Mouse (Mus musculus): ENCODE measurements around the gene Bgn.

Gene Bgn

DNA sequence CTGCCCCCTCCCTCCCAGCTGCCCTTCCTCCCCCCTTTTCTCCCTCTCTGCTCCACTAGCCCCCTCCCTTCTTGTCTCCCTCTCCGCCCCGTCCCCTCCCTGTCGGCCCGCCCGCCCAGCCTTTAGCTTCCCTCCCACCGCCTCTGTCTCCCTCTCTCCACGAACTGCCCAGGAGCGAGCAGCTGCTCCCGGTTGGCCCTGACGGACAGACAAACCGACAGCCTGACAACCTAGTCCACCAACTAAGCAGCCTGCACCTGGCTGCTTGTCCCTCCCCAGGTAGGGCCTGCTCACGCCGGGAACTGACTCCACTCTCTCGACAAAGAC is at the start of gene Bgn:
Bgn (plus strand) TSS at position 119 of the 327 bp plus-strand sequence.
- no peak for DNase-seq (ENCODE audit: low read depth)

DNA sequence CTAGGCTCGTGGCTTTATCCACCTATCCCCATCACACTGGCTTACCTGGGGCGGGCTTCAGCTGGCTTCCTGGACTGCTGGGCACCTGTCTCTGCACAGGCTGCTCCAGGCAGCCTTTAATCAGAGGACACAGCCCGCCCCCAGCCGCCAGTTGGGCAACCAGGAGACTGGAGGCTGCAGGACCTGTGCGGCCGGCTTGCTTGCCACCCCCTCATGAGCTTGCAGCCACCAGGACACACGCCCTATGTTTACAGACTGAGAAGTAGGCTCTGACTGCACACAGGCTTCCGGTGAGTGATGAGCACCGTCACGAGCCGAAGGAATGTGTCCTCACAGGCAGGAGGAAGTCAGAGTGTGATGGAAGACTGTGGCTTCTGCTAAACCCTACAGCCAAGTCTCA is 48.1 kb upstream of the Bgn start, which contains the start of gene Trex2:
Trex2 (minus strand) TSS at position 93 of the 400 bp plus-strand sequence.
- DNase-seq (ENCODE audit: low read depth): no peak

DNA sequence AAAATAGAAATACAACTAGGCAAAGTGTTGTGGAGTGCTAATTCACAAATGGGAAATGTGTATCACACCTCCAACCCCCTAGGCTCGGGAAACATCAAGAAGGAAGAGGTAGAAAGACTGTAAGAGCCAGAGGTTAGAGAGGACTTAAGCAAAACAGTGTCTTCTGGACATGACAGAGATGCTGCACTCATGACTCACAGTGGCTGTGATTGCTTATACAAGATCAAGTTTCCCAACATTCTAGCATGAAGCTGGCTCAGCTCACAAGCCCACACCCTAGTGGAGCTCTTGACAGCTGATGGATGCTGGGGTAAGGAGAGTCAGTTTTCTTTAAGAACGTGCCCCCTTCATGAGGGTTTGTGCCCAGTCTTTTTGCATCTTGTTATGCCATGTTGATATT is 42.0 kb upstream of the Bgn start:
- DNase-seq (ENCODE audit: low read depth): no peak

DNA sequence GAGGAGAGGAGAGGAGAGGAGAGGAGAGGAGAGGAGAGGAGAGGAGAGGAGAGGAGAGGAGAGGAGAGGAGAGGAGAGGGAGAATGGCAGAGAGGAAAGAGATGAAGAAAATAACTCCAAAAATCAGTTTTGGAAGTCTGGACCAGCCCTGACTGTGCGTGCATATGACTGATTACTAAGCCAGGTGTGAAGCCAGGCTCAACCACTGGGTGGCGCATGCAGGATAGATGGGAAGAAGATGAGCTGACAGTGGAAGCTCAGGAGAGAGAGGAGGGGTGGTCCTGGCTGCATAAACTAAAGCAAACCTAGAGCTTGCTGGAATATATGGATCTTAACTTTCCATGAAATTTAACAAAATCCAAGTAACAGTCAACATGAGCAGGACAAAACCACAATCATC is 31.5 kb upstream of the Bgn start:
- no peak for DNase-seq (ENCODE audit: low read depth)

DNA sequence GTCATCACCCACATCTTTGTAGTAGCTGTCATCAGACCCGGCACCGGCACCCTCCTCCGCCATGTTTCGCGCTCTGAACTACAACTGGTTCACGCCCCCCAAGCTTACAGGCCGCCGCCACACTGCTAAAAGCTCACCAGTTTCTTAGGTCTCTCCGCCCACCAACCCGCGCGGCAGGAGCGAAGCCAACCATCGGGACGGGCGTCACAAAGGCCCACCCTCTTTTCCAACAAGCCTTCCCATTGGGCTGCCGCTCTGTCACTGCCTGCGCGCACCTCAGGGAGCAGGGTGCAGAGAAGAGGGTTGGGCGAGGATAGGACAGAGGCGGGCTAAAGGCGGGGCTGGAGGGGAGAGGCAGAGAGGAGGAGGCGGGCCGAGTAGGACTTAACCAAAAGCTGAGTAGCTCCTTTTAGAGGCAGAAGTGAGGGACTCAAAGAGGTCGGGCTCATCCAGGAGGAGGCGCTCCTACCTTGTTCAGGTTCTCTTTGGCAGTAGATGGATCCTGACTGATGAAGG is 24.5 kb upstream of the Bgn start, which contains the start of gene Haus7:
Haus7 (minus strand) TSS at position 168 of the 516 bp plus-strand sequence.
- DNase-seq (ENCODE audit: low read depth): peak; percentile 75

DNA sequence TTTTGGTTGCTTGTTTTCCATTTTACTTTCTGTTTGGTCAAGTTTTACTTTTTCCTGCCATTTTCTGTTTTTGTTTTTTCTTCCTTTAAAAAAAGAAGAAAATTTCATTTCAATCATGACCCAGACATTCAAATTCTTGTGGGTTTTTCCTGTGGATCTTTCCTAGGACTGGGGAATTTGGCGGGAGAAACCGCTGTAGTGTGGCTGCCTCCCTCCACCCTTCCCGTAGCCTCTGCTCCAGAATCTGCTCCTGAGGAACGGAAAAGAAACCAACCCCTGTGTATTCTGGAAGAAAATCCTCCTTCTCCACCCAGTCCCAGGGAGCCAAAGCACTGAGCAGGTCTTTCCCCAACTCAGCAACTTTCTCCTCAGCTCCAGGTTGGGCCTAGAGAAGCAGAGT is 22.6 kb upstream of the Bgn start:
- DNase-seq (ENCODE audit: low read depth): no peak

DNA sequence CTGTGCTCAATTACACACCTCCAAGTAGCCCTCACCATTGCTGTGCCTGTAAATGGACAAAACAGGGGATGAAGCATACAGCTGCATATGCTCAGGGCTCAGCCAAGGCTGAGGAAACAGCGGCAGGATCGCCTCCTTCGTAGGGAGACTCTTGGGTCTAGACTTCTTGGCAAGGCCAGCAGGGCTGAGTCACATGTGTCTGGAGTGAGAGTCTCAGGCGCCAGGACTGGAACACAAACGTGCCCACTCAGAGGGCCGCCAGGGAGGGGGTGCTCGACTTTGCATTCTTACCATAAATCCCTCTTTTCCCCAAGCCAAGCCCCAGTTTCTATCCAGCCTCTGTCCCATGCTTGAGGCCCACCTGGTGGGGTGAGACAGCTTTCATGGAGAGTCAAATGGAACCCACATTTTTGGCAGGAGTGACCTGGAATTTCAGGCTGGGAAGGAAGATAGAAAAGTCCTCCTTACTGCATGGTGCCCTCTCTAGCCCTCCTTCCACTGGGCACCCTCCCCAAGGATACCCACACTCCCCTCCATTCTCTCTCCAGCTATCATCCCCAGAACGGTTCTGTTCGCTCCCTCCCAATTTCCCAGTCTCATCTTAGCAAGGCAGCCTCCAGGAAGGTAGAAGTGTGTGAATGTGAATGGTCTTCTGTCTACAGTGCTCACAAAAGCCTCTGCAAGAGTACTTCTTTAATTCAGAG is 17.8 kb upstream of the Bgn start:
- DNase-seq (ENCODE audit: low read depth): no peak

DNA sequence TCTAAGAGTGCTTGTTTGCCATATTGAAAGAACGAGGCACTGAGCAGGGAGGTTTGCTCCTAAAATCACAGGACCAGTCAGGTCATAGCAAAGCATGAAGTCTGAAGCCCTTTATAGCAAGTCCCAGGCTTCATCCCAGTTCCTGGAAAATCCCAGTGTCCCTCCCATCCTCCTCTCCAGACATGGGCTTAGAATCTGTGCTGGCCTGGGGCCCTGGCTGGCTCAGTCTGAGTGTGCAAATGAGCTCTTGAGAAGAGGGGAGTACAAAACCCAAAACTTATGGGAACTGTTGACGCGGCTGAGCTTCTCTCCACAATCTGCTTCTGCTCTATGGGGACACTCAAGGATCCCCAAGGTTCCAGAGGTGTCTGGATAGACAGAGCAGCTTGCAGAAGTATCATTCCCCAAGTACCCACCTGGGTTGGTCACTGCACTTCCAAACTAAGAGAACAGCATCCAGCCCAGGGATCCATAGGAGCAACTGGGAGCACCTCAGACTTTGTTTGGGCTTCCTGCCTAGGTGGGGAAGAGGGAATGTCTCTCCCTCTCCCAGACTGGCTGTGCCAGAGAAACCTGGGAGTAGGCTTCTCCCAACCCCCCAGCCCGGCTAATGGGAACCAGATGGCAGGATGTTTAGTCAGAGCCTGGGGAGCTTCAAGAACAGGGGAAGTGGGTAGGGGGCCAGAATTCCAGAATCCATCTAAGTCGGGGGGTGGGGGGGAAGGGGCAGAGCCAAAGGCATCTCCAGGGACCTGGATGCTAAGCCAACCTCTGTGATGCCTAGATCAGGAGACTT is 15.8 kb upstream of the Bgn start:
- DNase-seq (ENCODE audit: low read depth): no peak

DNA sequence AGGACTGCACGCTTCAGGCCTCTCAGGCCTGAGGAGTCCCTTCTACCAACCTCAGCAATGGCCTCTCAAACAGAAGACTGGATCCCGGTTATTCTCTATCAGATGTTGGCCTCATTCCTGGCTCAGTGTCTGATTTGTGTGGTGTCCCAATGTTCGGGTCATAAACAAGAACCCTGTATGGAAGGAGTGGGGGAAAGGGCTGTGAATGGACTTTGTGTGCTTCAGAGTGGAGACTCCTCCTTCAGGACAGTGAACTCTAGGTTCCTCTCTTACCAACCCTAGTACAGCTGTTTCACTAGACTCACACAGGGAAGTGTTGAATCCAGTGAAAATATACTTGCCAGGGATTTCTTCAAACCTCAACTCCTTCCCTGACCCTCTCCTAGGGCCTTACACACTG is 15.1 kb upstream of the Bgn start:
- DNase-seq (ENCODE audit: low read depth): no peak

DNA sequence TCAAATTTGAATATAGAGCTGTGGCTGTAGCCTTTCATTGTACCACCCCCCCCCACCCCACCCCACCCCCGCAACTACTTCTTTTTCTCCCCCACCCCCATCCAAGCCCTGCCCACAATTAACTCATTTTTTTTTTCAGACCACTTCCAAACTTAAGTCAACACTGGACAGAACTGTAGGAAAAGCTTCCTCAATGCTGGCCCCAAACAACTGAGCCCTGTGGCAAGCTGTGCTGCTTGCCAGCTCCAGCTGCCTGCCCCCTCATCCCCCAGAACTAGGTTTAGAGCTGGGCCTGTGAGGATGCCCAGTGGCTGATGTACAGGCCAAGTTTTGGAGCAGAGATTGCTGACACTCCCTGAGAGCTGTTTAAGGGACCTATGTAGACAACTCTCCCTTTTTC is 14.7 kb upstream of the Bgn start:
- no peak for DNase-seq (ENCODE audit: low read depth)

DNA sequence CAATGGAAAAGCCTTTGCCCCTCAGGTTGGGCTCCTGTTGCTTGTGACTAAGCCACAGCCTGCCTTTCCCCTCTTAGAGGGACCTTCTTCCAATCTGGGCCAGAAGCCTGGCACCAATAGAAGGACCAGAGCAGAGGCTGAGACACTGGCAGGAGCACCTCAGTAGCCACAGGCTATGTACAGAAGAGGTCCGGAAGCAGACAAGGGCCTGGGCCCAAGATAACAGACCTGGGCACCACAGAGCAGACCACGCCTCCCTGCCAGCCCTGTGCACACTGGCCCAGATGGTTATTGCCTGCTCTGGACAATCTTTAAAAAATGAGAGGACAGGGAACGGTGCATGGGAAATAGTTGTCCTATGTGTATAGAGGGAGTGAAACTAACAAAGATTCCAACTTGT is 11.6 kb upstream of the Bgn start:
- no peak for DNase-seq (ENCODE audit: low read depth)

DNA sequence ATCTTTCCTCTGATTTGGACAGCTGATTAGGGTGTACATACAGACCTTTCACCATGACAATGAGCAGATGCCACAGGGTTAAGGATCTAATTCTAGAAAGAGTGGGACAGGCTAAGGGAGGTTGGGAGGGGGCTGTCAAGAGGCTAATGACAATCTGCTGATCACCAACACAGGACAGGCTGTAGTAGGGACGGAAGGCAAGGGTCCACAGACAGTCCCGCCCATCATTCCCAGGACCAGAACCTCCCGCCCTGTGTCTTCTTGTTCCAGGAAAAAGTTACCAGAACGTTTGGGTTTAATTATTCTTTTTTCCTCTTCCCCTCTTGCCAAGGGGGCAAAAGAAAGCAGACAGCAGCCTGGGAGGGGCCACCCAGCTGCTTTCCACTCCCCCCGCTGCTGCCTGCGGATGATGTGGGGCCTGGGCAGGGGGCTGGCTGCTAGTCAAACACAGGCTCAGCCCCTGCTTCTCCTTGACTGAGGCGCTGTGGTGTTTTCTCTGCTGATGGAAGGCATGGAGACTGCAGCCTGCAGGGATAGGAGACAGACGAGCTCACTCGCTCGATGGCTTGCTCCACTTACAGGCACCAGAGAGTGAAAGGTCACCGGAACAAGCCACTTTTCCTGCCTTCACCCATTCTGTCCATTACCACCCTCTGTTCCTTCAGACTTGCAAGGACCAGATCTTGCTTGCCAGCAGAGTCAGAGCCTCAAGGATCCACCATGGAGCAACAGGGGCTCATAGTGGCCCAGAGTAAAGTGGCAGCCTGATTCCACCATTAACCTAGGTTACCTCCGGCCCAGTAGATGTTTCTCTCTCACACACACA is 8.8 kb upstream of the Bgn start:
- no peak for DNase-seq (ENCODE audit: low read depth)

DNA sequence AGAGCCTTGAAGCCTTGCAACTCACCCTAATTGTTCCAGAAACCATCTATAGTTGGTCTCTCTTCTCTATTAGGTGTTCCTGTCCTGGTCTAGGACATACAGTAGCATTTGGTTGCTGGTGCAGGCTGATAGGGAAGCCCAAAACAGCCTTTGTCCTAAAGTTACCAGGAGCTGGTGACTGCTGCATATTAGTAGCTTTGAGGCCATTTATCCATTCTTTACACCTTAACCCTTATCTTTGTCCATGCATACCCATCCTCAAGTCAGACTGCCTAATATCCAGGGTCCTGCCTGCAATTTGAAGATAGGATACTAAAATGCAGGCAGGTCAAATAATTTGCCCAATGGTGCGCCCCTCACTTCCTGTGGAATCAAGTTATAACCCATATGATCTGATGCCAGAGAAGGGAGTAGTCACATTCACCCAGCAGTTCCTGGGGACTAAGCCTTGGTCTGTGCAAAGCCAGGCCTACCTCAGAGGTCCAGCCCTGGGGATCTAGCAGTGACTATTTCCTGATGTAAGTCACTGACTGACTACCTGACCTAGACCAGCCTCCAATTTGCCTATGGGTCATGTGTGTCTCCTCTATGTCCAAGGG is 7.6 kb upstream of the Bgn start:
- no peak for DNase-seq (ENCODE audit: low read depth)

DNA sequence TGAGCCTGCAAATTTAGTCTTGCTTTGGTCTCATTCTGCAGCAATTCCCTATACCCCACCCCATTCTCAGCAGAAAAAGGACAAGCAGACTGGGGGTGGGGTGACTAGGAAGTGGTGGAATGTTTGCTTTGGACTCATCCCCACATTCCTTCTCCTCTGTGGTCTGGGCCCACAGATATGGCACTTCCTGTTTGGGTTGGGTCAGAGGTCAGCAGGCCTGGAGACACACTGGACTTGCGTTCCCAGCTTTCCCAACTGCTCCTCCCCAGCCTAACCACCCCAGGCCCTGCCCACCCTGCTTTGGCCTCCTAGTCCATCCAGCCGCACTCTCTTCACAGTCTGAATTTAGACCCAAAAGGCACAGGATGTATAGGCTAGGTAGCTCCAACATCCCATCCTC is 6.8 kb upstream of the Bgn start:
- DNase-seq (ENCODE audit: low read depth): no peak

DNA sequence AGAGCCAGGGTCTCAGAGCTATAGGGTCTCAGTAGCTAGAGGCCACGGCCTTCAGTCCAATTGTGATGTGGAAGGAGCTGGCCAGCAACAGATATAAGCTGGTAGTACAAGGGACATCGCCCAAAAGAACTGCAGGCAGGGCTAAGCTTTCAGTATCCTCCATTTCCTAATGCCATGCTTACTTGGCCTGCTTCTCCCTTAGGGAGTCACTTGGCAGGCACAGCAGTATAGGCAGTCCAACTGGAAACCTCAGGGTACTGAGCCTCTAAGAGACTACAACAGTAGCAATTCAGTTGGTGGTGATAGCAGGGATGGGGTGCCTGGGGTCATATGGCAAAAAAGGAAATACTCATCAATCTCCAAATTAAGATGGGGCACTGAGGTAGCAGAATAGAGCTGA is 5.9 kb upstream of the Bgn start:
- no peak for DNase-seq (ENCODE audit: low read depth)

DNA sequence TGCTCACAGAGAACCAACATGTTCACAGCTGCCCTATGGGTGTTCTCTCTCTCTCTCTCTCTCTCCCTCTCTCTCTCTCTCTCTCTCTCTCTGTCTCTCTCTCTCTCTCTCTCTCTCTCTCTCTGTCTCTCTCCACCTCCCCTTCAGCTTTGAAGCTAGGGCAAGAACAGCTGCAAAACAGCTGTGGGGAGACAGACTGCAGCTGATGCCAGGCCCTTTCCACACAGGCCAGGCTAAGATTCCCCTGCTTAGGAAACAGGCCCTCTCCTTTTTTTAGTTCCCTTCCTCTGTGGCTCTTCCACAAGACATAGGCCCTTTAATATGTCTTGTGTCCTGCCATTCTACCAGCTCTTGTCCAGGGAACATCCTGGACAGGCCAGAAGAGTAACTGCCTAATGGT is 3.7 kb upstream of the Bgn start:
- no peak for DNase-seq (ENCODE audit: low read depth)

DNA sequence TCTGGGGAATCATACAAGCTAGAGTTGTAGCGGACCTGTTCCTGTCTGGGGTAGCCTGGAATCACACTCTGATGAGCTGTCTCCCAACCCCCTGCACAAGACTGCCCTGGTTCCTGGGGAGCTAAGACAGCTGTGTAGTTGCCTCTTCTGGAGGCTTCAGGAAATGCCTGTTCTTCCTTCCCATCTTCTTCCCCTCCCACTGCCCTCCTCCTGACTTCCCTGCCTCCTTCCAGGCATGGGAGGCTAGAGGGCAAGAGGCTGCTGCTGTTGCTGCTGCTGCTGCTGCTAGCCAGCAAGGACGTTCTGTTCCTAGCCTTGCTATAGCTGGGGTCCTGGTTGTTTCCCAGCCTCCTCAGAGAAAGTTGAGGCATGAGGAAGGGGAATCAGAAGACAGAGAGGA is 3.1 kb upstream of the Bgn start:
- no peak for DNase-seq (ENCODE audit: low read depth)

DNA sequence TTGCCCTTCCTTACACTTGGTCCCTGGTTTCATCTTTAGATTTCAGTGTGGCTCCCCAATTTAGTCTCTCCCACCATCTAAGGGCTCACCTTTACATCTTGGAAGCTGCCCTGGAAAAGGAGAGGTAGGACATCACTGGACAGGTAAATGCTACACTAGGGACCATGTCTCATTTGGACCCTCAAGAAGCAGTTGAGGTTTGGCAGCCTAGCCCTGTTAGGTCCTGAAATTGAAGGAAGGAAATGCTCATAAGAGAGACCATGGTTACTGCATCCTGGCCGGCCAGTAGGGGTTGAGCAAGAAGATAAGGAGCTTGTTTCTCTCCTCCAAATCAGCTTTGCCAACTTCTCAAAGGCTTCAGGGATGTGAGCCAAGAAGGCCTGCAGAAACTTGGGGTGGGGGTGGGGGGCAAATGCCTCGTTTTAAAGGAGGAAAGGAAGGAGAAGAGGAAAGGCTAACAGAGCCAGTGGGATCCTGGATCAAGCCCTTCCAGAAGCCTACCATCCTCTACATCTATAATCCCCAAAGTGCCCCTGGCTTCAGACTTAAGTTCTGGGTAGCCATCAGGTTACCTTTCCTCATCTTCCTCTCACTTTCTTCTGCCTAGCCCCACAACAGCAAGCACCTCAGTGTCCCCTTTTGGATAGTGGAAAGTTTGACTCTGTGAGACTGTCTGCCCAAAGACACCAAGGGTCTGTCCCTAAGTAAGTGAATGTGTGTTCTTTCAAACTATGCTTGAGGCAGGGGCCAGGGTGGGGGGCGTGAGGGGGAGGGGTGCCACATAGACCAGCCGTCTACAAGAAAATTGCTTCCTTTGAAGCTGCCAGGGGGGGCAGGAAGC is 539 bp upstream of the Bgn start:
- no peak for DNase-seq (ENCODE audit: low read depth)

DNA sequence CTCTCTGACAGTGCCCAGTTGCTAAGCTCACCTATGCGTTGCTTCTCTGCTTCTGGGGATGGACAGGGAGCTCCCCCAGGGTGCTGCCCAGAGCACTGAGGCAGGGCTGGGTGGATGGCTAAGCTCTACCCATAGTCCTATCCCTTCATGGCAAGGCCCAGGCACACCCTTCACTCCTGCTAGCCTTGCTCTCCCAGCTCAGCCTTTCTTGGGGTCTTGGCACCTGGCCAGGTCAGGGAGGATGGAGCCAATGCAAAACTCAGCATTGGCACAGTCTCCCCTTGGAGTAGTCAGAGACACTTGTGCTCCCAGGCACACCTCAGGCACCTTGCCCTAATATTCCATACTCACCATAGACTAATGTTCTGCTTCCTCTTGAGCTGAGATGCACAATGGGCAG is 674 bp downstream of the Bgn start:
- DNase-seq (ENCODE audit: low read depth): no peak

DNA sequence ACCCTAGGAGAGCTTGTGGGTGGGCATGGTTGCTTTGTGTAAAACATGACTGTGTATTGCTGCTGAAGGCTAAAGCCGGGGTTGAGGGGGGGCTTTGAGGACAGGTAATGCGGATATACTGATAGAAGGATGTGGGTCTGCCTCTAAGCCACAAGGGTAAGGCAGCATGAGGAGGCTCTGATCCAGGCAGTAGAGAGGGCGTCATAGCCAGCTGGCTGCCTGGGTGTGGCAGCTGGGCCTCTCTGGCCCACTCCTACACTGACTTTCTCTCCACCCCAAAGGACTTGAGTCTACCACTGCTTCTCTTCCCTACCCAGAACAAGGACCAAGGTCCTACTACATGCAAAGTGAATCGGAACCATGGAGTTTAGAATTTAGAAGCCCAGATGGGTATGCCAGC is 1.5 kb downstream of the Bgn start:
- DNase-seq (ENCODE audit: low read depth): no peak

DNA sequence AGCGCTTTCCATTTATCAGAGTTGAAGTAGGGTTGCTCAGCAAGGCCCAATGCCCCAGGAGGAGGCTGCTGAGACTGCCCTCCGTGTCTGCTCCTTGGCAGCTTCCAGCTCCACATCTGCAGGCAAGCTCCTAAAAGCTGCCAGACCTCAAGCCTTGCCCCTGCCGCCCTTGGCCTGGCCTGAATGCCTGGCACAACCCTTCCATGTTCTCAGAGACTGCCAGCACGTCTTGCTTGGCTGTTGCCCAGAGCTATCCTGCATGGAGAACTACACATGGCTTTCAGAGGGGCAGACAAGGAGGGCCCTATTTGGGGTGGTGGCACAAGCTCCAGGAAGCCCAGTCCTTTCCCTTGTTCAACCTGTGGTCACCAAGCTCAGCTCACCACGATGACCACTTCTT is 3.5 kb downstream of the Bgn start:
- DNase-seq (ENCODE audit: low read depth): no peak

Measured in c-Kit-positive CD71-negative TER-119-negative erythroid progenitor cells, embryonic 14.5 days (primary cell).